Mouse (Mus musculus) heart, postnatal 14 days (tissue): ENCODE results near the gene Dmbt1. TPM values are rescaled to one million over a fixed set of nuclear protein-coding genes. Genes with fewer than 3 reads are reported as not detected.
A peak's percentile ranks its signal among the peaks of the same experiment; 100 is the strongest.
"Not testable (repeated sequence)": the region's sequence is repeated elsewhere in the genome, so short reads cannot be mapped to it uniquely, and the experiment has no call there.

Source experiments
- DNase-seq, 2 experiments: peaks; one replicate each; pipeline ENCODE4 v3.0.0; 2021 to 2022
- intact Hi-C: fragments of 180-260 bp; cut with DNase I; formaldehyde crosslinking; loops from one replicate; pipeline ENCODE4 v1.15.1; 2025
- total RNA-seq, 2 experiments: library from RNA; stranded (reverse); gene quantifications; 2 replicates each; pipeline ENCODE4 v1.2.3; 2021

Gene Dmbt1
- total RNA-seq, 2 experiments from 2014 or later = 0.12 TPM; not detected in 1

- intact Hi-C loops, DNase-seq: not testable (repeated sequence)
Observed at GRCm38 (mm10) chr7:131045258-131045835, 13.5 kb downstream of the Dmbt1 start.

DNA sequence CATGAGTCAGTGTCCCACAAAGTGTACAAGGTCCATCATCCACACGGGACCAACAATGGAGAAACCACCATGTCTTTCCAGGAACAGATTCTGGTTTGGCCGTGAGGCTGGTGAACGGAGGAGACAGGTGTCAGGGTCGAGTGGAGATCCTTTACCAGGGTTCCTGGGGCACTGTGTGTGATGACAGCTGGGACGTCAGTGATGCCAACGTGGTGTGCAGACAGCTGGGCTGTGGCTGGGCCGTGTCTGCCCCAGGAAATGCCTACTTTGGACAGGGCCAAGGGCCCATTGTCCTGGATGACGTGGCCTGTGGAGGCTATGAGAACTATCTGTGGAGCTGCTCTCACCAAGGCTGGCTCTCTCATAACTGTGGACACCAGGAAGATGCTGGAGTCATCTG, 18.0 kb downstream of the Dmbt1 start:
- DNase-seq, intact Hi-C loops: not testable (repeated sequence)

DNA sequence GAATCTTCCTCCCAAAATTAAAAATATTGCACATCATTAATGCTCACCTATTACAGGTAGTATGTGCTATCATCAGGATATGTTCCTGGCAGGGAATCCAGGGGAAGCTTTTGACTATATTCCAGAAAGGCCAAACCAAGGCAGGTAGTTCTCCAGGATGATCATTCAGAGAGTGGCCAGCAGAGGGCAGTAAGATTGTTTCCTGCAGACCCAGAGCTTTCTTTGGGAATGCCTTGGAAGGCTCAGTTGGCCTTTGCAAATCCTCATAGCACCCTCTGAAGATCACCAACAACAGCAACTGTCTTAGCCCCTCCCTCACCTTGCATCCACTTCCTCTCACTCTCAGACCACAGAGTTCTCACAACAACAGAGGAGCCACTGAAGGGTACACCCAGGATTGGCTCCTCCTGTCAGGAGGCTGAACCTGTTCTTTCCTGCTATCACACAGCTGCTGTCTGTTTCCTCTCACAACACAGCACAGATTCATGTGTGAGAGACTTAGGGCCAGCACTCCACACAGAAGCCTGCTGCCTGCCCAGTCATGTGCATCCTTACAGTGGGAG, 23.0 kb downstream of the Dmbt1 start:
- no peak for DNase-seq
- intact Hi-C loops = no loop called here

- intact Hi-C loops, DNase-seq: not testable (repeated sequence)
Observed at GRCm38 (mm10) chr7:131057918-131058317, 26.1 kb downstream of the Dmbt1 start.

- DNase-seq = peak; percentile 11 to 27
- intact Hi-C loops = not testable (repeated sequence)
Observed at GRCm38 (mm10) chr7:131059808-131060207, 28.0 kb downstream of the Dmbt1 start.

DNA sequence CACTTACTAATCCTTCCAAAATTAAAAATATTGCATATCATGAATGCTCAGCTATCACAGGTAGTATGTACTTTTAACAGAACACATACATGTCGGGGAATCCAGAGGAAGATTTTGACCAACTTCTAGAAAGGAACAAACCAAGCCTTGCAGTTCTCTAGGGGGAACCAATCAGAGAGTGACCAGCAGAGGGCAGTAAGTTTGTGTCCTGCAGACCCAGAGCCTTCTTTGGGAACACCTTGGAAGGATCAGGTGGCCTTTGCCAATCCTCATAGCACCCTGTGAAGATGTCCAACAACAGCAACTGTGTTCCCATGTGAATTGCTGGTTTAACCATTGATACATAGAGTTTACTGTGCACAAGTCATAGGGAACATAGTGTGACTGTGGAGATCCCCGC, 30.7 kb downstream of the Dmbt1 start:
- intact Hi-C loops = no loop called here
- DNase-seq = peak in 1 of 2 experiments; percentile 15

DNA sequence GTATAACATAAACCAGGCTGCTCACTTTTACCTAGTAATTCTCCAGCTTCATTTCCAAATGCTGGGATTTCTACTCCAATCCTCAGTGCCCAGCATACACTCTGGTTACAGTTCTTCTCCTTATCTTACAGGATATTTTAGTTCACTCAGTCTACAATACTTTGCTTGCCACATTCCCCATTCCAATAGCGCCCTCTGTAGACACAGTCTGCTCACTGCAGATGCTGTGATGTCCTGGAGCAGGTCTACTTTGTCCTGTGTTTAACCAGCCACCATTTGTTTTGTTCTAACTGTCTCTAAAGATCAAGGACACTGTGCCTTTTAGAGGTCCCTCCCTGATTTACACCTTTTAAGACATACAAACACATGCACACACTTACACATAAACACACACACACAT, 36.3 kb downstream of the Dmbt1 start:
- DNase-seq = peak; percentile 26 to 57
- intact Hi-C loops = not testable (repeated sequence)

GRCm38 (mm10) chr7:131073476-131073875, 41.6 kb downstream of the Dmbt1 start:
- intact Hi-C loops, DNase-seq: not testable (repeated sequence)

- DNase-seq, intact Hi-C loops: not testable (repeated sequence)
Observed at GRCm38 (mm10) chr7:131074098-131074497, 42.2 kb downstream of the Dmbt1 start.

DNA sequence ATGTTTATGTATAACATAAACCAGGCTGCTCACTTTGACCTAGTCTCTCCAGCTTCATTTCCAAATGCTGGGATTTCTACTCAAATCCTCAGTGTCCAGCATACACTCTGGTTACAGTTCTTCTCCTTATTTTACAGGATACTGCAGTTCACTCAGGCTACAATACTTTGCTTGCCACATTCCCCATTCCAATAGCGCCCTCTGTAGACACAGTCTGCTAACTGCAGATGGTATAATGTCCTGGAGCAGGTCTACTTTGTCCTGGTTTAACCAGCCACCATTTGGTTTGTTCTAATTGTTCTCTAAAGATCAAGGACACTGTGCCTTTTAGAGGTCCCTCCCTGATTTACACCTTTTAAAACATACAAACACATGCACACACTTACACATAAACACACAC, 44.1 kb downstream of the Dmbt1 start:
- intact Hi-C loops = no loop called here
- peak in 1 of 2 experiments; percentile 33 for DNase-seq

- DNase-seq, intact Hi-C loops: not testable (repeated sequence)
Observed at GRCm38 (mm10) chr7:131082403-131082802, 50.5 kb downstream of the Dmbt1 start.

DNA sequence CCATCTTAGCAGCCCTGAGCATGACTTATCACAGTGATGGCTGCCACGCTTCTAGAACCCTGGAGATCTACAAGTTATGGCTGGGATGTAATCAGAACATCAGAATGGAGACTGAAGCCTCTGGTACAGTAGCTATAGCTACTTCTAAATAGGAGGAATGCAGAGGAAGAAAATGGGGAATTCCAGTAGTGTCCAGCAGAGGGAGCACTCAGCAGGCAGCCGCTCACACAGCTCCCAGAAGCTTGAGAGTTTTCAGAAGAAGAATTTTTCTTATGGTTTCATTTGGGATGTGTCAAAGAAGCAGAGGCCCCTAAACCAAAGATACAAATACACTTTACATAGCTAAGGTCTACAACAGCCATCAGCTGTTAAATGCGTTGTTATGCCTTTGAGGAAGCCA, 80.6 kb downstream of the Dmbt1 start:
- intact Hi-C loops = no loop called here
- peak; percentile 30 to 70 for DNase-seq

- intact Hi-C loops = no loop called here
- peak in 1 of 2 experiments; percentile 19 for DNase-seq
Observed at GRCm38 (mm10) chr7:131113676-131114075, 81.8 kb downstream of the Dmbt1 start.

- intact Hi-C loops = no loop called here
- DNase-seq = peak in 1 of 2 experiments; percentile 4
Observed at GRCm38 (mm10) chr7:131114434-131114833, 82.6 kb downstream of the Dmbt1 start.

GRCm38 (mm10) chr7:131122210-131122807, 90.5 kb downstream of the Dmbt1 start:
- DNase-seq = no peak
- intact Hi-C loops = no loop called here

DNA sequence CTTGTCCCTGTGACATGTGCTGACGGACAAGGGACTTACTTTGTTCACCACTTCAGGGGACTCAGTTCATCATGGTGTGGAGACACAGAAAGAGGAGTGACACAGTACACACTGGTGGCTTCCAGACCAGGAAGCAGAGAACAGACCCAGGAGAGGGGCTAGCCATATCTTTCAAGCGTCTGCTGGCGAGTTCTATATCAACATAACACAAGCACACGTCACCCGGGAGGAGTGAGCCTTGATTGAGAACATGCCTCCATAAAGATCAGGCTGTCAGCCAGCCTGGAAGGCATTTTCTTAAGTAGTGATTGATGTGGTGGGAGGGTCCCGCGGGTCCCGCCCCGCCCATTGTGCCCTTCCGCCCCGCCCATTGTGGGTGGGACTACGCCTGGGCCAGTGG, 98.2 kb downstream of the Dmbt1 start:
- intact Hi-C loops = no loop called here

GRCm38 (mm10) chr7:131133181-131133580, 101.3 kb downstream of the Dmbt1 start:
- DNase-seq = no peak
- intact Hi-C loops = no loop called here

More for the DNA sequence above, 98.2 kb downstream of the Dmbt1 start:
- no peak for DNase-seq

DNA sequence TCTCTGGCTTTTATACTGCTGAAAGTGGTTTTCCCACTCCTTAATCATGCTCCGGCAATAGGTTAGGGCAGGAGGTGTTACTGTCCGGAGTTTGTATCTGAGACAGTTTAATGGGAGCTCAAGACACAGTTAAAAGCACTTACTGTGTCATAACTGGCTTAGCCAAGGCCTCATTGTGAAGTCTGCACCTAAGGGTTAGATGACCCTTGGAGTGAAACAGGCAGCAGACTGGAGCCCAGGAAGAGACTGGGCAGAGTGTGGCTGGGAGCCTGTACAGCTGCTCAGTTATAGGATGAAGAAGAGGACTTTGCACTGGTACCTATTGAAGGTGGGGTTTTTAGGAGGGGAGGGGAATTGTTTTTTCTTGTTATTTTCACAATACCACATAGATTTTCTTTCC, 114.4 kb downstream of the Dmbt1 start, which contains the start of gene 4933402N03Rik:
4933402N03Rik (minus strand) TSS at position 101 of the 400 bp plus-strand sequence.
- intact Hi-C loops = no loop called here

DNA sequence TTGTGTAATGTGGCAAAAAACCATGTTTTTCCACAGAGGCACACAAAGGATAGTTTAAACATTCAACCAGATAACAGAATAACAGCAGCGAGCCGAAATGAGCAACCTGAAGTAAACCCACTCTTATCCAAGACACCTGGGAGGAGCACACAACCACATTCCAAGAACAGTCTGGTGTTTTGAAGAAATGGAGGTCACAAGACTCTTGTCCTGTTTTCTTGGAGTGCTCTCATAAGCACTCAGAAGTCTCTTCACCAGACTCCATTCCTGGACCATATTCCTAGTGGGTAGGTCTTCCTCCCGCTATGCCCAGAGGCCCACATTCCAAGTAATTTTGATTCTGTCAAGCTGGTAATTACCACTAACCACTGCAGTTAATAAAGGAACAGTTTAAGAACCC, 118.3 kb downstream of the Dmbt1 start:
- DNase-seq = no peak
- intact Hi-C loops = no loop called here

More for the DNA sequence above, 114.4 kb downstream of the Dmbt1 start, which contains the start of gene 4933402N03Rik:
- no peak for DNase-seq

- intact Hi-C loops = no loop called here
Observed at GRCm38 (mm10) chr7:131153044-131153443, 121.2 kb downstream of the Dmbt1 start.

GRCm38 (mm10) chr7:131162251-131162650, 130.4 kb downstream of the Dmbt1 start:
- no peak for DNase-seq
- intact Hi-C loops = no loop called here

More at GRCm38 (mm10) chr7:131153044-131153443, 121.2 kb downstream of the Dmbt1 start:
- no peak for DNase-seq

- DNase-seq = no peak
- intact Hi-C loops = no loop called here
Observed at GRCm38 (mm10) chr7:131167771-131168170, 135.9 kb downstream of the Dmbt1 start.
